Mouse (Mus musculus) layer of hippocampus, postnatal 10 days (tissue): ENCODE data around the gene Mcl1. TPM values are rescaled to one million over a fixed set of nuclear protein-coding genes. Genes with fewer than 3 reads are reported as not detected.
"Not testable (repeated sequence)": the region's sequence is repeated elsewhere in the genome, so short reads cannot be mapped to it uniquely, and the experiment has no call there.

Experiments used
- DNase-seq, 2 experiments: peaks; one replicate each; pipeline ENCODE4 v3.0.0; 2021; ENCODE audit warnings: low spot score in 2 of 2
- total RNA-seq, 2 experiments: library from RNA; stranded (reverse); gene quantifications; 2 replicates each; pipeline ENCODE4 v1.2.3; 2021

The Mcl1 gene
- total RNA-seq, 2 experiments from 2014 or later = 68.0 TPM

GRCm38 (mm10) chr3:95685301-95685700 is 26.7 kb downstream of the Mcl1 start:
- DNase-seq = no peak

GRCm38 (mm10) chr3:95685701-95686100 is 27.1 kb downstream of the Mcl1 start:
- no peak for DNase-seq

GRCm38 (mm10) chr3:95686492-95687167 is 28.0 kb downstream of the Mcl1 start:
- no peak for DNase-seq

- no peak for DNase-seq
Measured at GRCm38 (mm10) chr3:95687168-95687523, 28.6 kb downstream of the Mcl1 start.

GRCm38 (mm10) chr3:95687524-95688421 is 29.2 kb downstream of the Mcl1 start, which contains the start of gene Adamtsl4:
Adamtsl4 (minus strand) TSS chr3:95687917.
- peak; percentile 48 to 61 for DNase-seq

GRCm38 (mm10) chr3:95689171-95689915 is 30.8 kb downstream of the Mcl1 start:
- DNase-seq = no peak

GRCm38 (mm10) chr3:95689940-95690339 is 31.4 kb downstream of the Mcl1 start:
- no peak for DNase-seq

GRCm38 (mm10) chr3:95690552-95690951 is 32.0 kb downstream of the Mcl1 start:
- not testable (repeated sequence) for DNase-seq

- DNase-seq = no peak
Measured at GRCm38 (mm10) chr3:95692677-95693076, 34.1 kb downstream of the Mcl1 start.

GRCm38 (mm10) chr3:95693821-95694807 is 35.5 kb downstream of the Mcl1 start:
- DNase-seq = no peak

- no peak for DNase-seq
Measured at GRCm38 (mm10) chr3:95694808-95695703, 36.5 kb downstream of the Mcl1 start.

- DNase-seq = no peak
Measured at GRCm38 (mm10) chr3:95695796-95696195, 37.2 kb downstream of the Mcl1 start.

- DNase-seq = no peak
Measured at GRCm38 (mm10) chr3:95696360-95696759, 37.8 kb downstream of the Mcl1 start.

- DNase-seq = no peak
Measured at GRCm38 (mm10) chr3:95698286-95698685, 39.7 kb downstream of the Mcl1 start.

- DNase-seq = no peak
Measured at GRCm38 (mm10) chr3:95700233-95700681, 41.7 kb downstream of the Mcl1 start.

GRCm38 (mm10) chr3:95701085-95701484 is 42.5 kb downstream of the Mcl1 start:
- no peak for DNase-seq

GRCm38 (mm10) chr3:95701877-95702540 is 43.4 kb downstream of the Mcl1 start:
- DNase-seq = peak; percentile 31 to 50

GRCm38 (mm10) chr3:95703276-95703675 is 44.7 kb downstream of the Mcl1 start:
- DNase-seq = no peak

- no peak for DNase-seq
Measured at GRCm38 (mm10) chr3:95704612-95705011, 46.0 kb downstream of the Mcl1 start.
